Mouse (Mus musculus) neutrophil, adult 5-6 weeks (primary cell): ENCODE results near the gene Asphd2. TPM values are rescaled to one million over a fixed set of nuclear protein-coding genes. Genes with fewer than 3 reads are reported as not detected.
"Not testable (repeated sequence)": the region's sequence is repeated elsewhere in the genome, so short reads cannot be mapped to it uniquely, and the experiment has no call there.

ENCODE experiments used
- ATAC-seq: fragments of 151-379, 151-347 bp; 2 replicates; pipeline ENCODE4 v1.8.0; 2017; ENCODE audit warnings: mild to moderate bottlenecking, moderate TSS enrichment; ENCODE audit not compliant: insufficient number of reproducible peaks, poor library complexity, low FRiP score, severe bottlenecking; ENCODE audit errors: extremely low read depth
- total RNA-seq: library from RNA; stranded (forward); fragments of 200-1000 nt; gene quantifications from 2 replicates; pipeline ENCODE4 v1.2.3, GENCODE M21; 2017

Asphd2 gene
- not detected in 2 replicates for total RNA-seq

DNA sequence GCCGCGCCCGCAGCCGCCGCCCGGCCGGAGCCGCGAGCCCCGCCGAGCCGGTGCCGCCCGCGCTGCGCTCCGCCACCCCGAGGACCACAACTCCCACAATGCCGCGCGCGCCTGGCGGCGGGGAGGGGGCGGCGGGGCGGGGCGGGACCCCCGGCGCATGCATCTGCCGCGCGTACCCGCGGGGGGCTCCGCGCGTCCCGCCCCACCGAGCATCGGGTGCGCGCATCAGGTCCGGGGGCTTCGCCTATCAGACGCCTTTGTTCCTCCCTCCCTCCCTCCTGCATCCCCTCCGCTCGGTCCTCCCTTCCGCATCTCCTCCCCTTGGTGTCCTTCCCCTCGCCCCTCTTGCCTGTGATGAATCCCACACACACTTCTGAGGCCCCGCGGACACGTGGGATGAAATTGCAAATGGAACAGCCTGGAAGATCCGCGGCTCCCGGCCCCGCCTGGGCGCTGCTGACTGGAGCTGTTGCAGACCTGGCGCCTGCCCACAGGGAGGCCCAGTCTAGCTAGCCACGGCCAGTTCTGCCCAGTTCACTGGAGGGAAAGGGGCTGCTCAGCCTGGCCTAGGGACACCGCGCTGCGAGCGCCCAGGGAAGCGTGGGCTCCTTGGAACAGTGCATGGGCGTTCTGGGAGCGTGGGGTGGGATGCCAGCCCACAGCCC, at the start of gene Asphd2:
TSS of gene Asphd2 (minus strand) at position 88 of the 665 bp plus-strand sequence.
- no peak for ATAC-seq

- ATAC-seq, result no peak
Observed at GRCm38 (mm10) chr5:112438535-112438934, 43.9 kb upstream of the Asphd2 start.

DNA sequence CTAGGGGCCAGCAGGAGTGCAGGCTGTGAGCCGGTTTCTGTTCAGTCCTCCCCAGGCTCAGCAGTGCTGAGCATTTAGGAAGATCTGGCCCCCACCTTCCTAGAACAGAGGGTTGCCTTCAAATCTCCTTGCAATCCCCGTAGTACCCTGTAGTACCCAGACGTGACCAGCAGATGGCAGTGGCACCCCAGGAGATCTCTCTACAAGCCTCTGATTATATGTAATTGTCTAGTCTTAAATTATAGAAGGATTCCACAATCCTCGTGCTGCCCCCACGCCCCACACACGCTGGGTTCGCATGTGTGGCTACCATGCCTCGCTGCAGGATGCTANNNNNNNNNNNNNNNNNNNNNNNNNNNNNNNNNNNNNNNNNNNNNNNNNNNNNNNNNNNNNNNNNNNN, 38.3 kb upstream of the Asphd2 start:
- peak; percentile 41; the same call in 1 of the 2 replicates for ATAC-seq

DNA sequence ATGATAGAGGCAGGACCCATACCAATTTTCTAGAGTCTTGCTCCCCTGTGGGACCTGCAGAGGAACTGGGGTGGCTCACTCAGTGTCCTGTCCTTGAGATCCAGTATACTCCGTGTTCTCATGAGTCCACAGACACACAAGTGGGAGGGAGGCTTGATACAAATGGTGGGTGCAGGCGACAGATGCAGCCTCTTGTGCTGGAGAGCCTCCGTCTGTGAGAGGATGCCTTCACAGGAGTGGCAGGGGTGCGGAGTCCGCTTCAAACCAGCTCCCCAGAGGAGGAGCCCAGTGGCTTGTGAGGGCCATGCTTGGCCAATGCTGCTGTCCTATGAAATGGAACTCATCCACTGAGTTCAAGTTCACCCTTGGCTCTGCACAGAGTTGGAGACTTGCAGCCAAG, 37.4 kb upstream of the Asphd2 start:
- no peak for ATAC-seq

DNA sequence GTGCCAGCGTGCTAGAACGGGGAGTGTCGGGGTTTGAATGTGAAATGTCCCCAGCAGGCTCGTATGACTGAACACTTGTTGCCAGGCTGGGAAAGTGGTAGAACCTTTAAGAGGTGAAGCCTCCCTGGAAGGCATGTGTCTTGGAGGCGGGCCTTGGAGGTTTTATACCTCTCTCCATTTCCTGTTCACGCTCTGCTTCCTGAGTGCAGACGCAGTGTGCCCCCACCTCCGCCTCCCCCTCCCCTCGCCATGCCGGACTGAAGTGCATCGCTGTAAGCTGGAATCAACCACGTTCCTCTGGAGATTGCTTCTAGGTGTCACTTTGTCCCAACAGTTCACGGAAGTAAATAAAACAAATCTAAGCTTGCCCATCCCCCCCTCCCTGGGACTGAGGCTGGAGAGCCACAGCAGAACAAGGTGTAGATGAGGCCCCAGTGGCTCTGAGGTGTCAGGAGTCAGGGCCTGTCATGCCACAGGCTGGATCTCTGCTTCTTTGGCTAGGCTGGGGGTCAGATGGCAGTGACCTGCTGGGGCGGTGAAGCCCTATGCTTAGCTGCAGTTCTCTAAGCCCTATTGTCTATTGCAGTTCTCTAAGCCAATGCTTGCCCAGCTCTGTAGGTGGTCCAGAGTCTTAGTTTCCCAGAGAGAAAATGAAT, 36.6 kb upstream of the Asphd2 start:
- no peak for ATAC-seq

DNA sequence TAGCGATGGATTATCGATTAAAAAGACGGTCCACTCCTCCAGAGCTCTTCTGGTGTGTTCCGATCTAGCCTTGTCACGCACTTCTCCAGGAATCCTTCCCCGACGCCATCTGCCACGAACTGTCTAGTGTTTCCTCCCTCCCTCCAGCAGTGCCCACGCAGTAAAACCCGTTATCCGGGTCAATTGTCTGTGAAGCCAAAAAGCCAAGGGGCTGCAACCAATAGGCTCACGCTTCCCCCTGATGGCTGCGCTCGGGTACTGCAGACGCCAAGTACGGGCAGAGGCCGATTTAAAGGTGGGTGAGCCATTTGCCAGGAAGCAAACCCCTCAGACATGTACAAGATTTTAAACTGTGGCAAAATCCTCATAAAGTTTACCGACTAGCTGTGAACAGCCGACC, 34.3 kb upstream of the Asphd2 start:
- ATAC-seq, result peak; percentile 21; the same call in 1 of the 2 replicates

- peak; percentile 24; the same call in 1 of the 2 replicates for ATAC-seq
Observed at GRCm38 (mm10) chr5:112427283-112427682, 32.6 kb upstream of the Asphd2 start.

DNA sequence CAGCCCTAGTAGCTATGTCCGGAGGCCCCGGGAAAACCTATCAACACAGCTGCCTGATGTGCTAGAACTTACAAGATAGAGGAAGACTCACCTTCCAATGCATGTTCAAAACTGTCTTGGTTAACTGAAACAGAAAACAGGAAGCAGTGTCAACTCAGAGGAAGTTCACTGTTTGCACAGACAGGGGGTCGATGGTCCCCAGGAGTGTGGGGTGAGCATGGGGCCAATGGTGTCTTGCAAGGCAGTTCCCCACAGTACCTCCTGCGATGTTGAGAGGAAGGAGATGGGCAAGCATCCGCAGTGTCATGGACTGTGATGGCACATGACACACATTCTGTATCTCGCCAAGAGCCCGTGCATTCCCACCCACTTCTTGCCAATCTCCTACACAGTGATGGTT, 32.0 kb upstream of the Asphd2 start:
- no peak for ATAC-seq

GRCm38 (mm10) chr5:112419535-112419934, 24.9 kb upstream of the Asphd2 start:
- ATAC-seq, result no peak

DNA sequence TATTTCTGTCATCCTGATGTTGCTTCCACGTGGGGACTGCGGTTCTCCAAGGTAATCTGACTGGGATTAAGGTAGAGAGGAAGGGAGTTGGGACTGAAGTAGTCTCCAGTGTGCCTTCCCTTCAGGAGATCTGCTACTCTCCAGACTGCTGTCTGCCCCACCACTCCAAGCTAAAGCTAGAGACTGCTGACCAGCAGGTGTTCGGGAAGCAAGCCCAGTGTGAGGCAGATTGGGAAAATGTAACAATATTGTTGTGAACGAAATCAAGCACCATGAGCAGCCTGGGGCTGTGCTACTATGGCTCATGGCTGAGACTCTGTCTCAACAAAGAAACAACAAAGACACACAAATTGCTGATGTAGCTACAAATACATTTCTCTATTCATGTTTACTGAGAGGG, 23.4 kb upstream of the Asphd2 start:
- ATAC-seq, result no peak

GRCm38 (mm10) chr5:112416673-112417072, 22.0 kb upstream of the Asphd2 start:
- ATAC-seq, result no peak

DNA sequence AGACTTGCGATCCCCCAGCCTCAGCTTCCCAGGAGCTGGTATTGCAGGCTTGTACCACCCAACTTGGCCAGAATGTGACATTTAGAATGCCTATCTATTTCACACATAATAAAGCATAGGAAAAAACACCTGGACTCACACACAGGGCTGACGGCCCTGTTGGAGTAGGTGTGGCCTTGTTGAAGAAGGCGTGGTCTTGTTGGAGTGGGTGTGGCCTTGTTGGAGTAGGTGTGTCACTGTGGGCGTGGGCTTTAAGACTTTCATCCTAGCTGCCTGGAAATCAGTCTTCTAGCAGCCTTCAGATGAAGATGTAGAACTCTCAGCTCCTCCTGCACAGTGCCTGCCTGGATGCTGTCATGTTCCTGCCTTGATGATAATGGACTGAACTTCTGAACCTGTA, 18.1 kb upstream of the Asphd2 start:
- not testable (repeated sequence) for ATAC-seq

DNA sequence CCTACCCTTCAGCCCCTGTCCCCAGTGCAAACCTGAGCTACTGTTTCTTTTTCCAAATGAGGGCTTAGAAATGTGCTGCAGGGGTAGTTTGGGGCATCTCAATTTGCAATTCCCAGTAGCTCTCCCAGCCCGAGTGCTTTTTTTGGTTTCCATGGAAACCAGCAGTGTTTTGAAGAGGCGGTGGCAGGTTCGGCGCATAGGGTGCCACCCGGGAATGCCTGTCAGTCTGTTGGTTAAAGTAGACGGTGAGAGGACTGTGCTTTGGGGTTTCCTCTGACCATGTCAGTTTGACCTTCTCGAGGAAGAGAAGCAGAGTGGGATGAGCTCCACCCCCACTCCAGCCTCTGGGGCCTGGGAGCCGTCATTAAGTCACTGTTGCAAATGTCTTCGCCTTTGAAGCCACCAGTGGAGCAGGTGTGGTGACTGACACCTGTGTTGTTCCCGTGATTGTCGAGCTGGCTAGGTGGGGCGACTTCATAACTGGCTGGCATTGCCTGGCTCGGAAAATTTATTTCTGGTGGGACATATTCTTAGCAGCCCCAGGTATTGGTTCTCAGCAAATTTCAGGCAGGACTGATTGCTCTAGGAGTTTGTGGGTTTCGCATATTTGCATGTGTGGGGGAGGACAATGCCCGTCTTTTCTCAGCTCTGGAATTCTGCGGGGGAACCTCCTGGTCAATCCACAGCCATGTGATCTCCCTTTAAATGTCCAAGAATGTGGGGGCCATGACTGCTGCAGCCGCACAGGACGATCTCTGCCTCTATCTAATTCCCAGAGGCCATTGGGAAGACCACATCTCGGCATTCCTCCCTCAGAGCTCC, 17.1 kb upstream of the Asphd2 start:
- no peak for ATAC-seq

GRCm38 (mm10) chr5:112411072-112411471, 16.4 kb upstream of the Asphd2 start:
- no peak for ATAC-seq

DNA sequence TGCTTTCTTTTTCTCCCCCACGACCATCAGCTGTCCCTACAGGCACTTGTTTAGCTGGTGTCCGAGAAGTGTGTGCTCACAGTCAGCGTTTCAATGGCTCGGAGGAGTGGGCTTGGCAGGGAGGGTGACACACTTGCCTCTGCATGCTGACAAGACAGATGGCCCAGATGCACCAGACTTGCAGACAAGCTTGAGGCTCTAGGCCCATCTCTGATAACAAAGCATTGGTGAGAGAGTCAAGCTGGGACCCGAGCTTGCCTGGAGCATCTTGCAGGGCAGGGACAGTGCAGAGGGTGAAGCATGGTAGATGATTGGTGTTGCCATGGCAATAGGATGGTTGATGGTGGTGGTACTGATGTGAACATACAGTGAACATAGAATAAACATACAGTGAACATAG, 14.6 kb upstream of the Asphd2 start:
- no peak for ATAC-seq

DNA sequence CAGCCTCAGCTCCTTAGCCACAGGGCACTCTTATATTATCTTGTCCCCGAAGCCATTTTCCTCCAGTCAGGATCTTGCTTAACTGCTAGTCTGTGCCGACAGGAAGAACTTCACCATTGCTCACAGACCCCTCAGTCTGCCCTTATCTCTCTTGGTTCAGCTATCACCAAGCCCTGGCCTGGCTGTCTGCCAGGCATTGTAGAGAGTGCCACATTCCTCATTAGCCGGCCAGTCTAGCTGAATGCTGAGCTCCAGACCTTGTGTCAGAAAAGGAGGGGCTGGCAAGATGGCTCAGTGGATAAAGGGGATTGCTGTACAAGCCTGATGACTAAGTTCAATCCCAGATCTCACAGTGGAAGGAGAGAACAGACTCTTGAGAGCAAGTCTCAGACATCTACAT, 11.4 kb upstream of the Asphd2 start:
- no peak for ATAC-seq

GRCm38 (mm10) chr5:112402437-112402836, 7.8 kb upstream of the Asphd2 start:
- no peak for ATAC-seq

- ATAC-seq, result no peak
Observed at GRCm38 (mm10) chr5:112399284-112399683, 4.6 kb upstream of the Asphd2 start.

DNA sequence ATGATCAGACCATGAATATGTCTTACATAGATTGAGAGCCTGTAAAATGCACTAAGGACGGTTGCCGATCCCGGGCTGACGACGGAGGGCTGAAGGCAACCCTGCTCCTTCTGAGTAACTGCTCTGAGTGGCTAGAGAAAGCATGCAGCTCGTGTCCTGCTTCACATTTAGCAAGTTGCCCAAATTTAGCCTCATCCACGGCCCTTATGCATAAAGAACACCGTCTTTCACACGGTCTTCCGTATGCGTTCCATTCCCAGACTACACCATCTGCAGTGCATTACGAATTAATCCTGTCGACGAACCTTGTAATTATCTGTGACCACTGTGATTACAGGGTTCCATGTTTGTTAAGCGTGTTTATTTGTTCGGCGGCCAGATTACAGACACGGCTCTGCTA, 1.4 kb upstream of the Asphd2 start:
- ATAC-seq, result no peak

- ATAC-seq, result no peak
Observed at GRCm38 (mm10) chr5:112394415-112394763, 277 bp downstream of the Asphd2 start.
